Mouse (Mus musculus): ENCODE data around the gene Pak7. TPM values are rescaled to one million over a fixed set of nuclear protein-coding genes. Genes with fewer than 3 reads are reported as not detected.
"Not testable (repeated sequence)": the region's sequence is repeated elsewhere in the genome, so short reads cannot be mapped to it uniquely, and the experiment has no call there.

Pak7 gene
- polyA plus RNA-seq, 1 experiment: not detected

- Histone ChIP-seq H3K36me3 (ENCODE audit: control insufficient read depth, insufficient read depth) (no peaks in the 10 kb centered on the region), H3K27me3 (ENCODE audit: control insufficient read depth, insufficient read depth, insufficient read length) (no peaks in the 10 kb centered on the region), H3K79me2 (ENCODE audit: control insufficient read depth, insufficient read depth) (no peaks in the 10 kb centered on the region), H3ac (ENCODE audit: control insufficient read depth, insufficient read length, low read depth) (no peak overlapping the region), H3K4me3 (ENCODE audit: insufficient read depth, poor library complexity, severe bottlenecking) (no peak overlapping the region), H3K79me3 (ENCODE audit: low read depth) (no peaks in the 10 kb centered on the region)
- no peak for TF ChIP-seq CTCF (IDR thresholded peaks at IDR 0.05; ENCODE audit: control insufficient read depth, insufficient read depth, insufficient read length)
- no peak for TF ChIP-seq MYOD1 (IDR thresholded peaks at IDR 0.05; ENCODE audit: control insufficient read depth, insufficient read length, low read depth)
- no peak for TF ChIP-seq MYOG (IDR thresholded peaks at IDR 0.05; ENCODE audit: control insufficient read depth, extremely low read depth, insufficient read length)
- TF ChIP-seq MAX (IDR thresholded peaks at IDR 0.05): no peak
- no peak for TF ChIP-seq FOSL1 (IDR thresholded peaks at IDR 0.05; ENCODE audit: insufficient read depth, low read length, poor library complexity, severe bottlenecking)
- no peak for TF ChIP-seq CEBPB (IDR thresholded peaks at IDR 0.05; ENCODE audit: low read depth)
- no peak for TF ChIP-seq USF1 (IDR thresholded peaks at IDR 0.05; ENCODE audit: low read depth)
These were observed 12.4 kb downstream of the Pak7 start for GRCm38 (mm10) chr2:136375318-136375717.

DNA sequence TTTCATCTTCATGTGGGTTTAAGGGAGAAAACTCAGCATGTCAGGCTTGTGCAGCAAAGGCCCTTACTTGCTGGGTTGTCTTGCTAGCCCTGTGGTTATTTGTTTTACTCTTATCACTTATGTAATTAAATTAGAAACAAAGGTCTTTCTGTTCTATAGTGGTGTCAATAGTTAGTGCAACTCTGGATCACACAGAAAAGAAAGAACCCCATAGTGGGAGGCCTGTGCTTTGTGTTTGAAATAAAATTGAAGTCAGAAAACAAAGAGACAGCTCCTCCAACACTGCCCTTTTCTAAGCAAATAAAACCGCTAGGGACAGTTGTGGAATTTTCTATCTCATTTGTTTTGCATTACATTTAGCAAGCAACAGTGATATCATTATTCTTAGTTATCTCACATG, 15.4 kb downstream of the Pak7 start:
- Histone ChIP-seq H3K79me3 (ENCODE audit: low read depth) (no peaks in the 10 kb centered on the region), H3K79me2 (ENCODE audit: control insufficient read depth, insufficient read depth) (no peaks in the 10 kb centered on the region), H3ac (ENCODE audit: control insufficient read depth, insufficient read length, low read depth) (no peak overlapping the region), H3K27me3 (ENCODE audit: control insufficient read depth, insufficient read depth, insufficient read length) (no peaks in the 10 kb centered on the region), H3K4me3 (ENCODE audit: insufficient read depth, poor library complexity, severe bottlenecking) (no peak overlapping the region), H3K36me3 (ENCODE audit: control insufficient read depth, insufficient read depth) (no peaks in the 10 kb centered on the region)
- TF ChIP-seq MYOG (IDR thresholded peaks at IDR 0.05; ENCODE audit: control insufficient read depth, extremely low read depth, insufficient read length): no peak
- TF ChIP-seq FOSL1 (IDR thresholded peaks at IDR 0.05; ENCODE audit: insufficient read depth, low read length, poor library complexity, severe bottlenecking): no peak
- TF ChIP-seq USF1 (IDR thresholded peaks at IDR 0.05; ENCODE audit: low read depth): no peak
- no peak for TF ChIP-seq MYOD1 (IDR thresholded peaks at IDR 0.05; ENCODE audit: control insufficient read depth, insufficient read length, low read depth)
- TF ChIP-seq MAX (IDR thresholded peaks at IDR 0.05): no peak
- TF ChIP-seq CEBPB (IDR thresholded peaks at IDR 0.05; ENCODE audit: low read depth): no peak
- no peak for TF ChIP-seq CTCF (IDR thresholded peaks at IDR 0.05; ENCODE audit: control insufficient read depth, insufficient read depth, insufficient read length)

DNA sequence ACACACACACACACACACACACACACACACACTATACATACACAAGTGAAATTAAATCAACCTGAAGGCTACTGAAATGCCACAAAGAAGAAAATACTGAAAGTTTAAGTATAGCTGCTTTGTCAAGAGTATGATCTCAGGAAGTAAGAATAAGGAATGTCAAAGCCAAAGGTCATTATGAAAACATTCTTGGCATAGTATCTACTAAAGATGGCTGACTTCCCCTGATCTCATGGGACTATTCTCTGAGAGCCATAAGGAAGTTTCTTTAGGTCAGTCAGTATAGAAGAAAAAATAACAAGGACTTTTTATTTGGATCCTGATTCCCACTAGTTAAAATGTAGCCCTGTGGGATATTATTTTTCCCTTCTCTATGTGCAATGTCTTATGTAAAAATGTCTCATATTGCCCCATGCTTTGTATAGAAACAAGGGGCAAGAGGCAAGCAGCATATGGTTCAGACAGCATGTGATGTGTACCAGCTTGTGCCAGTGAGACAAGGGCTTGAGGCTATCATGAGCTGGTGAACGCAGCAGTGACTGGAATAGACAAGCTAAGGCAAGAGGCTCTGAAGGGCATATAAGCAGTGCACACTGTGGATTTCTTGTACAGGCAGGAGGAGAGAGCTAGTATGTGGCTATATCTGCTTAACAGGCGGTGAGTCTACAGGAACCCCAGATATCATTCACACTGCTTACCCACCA, 36.2 kb downstream of the Pak7 start:
- Histone ChIP-seq H3K79me3 (ENCODE audit: low read depth) (no peaks in the 10 kb centered on the region), H3K4me3 (ENCODE audit: insufficient read depth, poor library complexity, severe bottlenecking) (no peak overlapping the region), H3K27me3 (ENCODE audit: control insufficient read depth, insufficient read depth, insufficient read length) (no peaks in the 10 kb centered on the region), H3ac (ENCODE audit: control insufficient read depth, insufficient read length, low read depth) (no peak overlapping the region), H3K79me2 (ENCODE audit: control insufficient read depth, insufficient read depth) (no peaks in the 10 kb centered on the region), H3K36me3 (ENCODE audit: control insufficient read depth, insufficient read depth) (no peaks in the 10 kb centered on the region)
- TF ChIP-seq CTCF (IDR thresholded peaks at IDR 0.05; ENCODE audit: control insufficient read depth, insufficient read depth, insufficient read length): no peak
- TF ChIP-seq CEBPB (IDR thresholded peaks at IDR 0.05; ENCODE audit: low read depth): no peak
- TF ChIP-seq USF1 (IDR thresholded peaks at IDR 0.05; ENCODE audit: low read depth): no peak
- TF ChIP-seq MAX (IDR thresholded peaks at IDR 0.05): no peak
- no peak for TF ChIP-seq MYOD1 (IDR thresholded peaks at IDR 0.05; ENCODE audit: control insufficient read depth, insufficient read length, low read depth)
- TF ChIP-seq FOSL1 (IDR thresholded peaks at IDR 0.05; ENCODE audit: insufficient read depth, low read length, poor library complexity, severe bottlenecking): no peak
- no peak for TF ChIP-seq MYOG (IDR thresholded peaks at IDR 0.05; ENCODE audit: control insufficient read depth, extremely low read depth, insufficient read length)

- no peak overlapping the region for H3ac ChIP-seq (ENCODE audit: control insufficient read depth, insufficient read length, low read depth)
- no peaks in the 10 kb centered on the region for H3K79me2 ChIP-seq (ENCODE audit: control insufficient read depth, insufficient read depth)
- no peaks in the 10 kb centered on the region for H3K27me3 ChIP-seq (ENCODE audit: control insufficient read depth, insufficient read depth, insufficient read length)
- TF ChIP-seq MYOD1 (IDR thresholded peaks at IDR 0.05; ENCODE audit: control insufficient read depth, insufficient read length, low read depth) (no peak), USF1 (IDR thresholded peaks at IDR 0.05; ENCODE audit: low read depth) (no peak), MAX (IDR thresholded peaks at IDR 0.05) (no peak), CEBPB (IDR thresholded peaks at IDR 0.05; ENCODE audit: low read depth) (no peak), CTCF (IDR thresholded peaks at IDR 0.05; ENCODE audit: control insufficient read depth, insufficient read depth, insufficient read length) (no peak), FOSL1 (IDR thresholded peaks at IDR 0.05; ENCODE audit: insufficient read depth, low read length, poor library complexity, severe bottlenecking) (no peak), MYOG (IDR thresholded peaks at IDR 0.05; ENCODE audit: control insufficient read depth, extremely low read depth, insufficient read length) (no peak)
- no peaks in the 10 kb centered on the region for H3K79me3 ChIP-seq (ENCODE audit: low read depth)
- no peaks in the 10 kb centered on the region for H3K36me3 ChIP-seq (ENCODE audit: control insufficient read depth, insufficient read depth)
- H3K4me3 ChIP-seq (ENCODE audit: insufficient read depth, poor library complexity, severe bottlenecking): no peak overlapping the region
These were observed 37.3 kb downstream of the Pak7 start for GRCm38 (mm10) chr2:136350459-136350858.

GRCm38 (mm10) chr2:136349671-136350275, 38.0 kb downstream of the Pak7 start:
- no peaks in the 10 kb centered on the region for H3K79me3 ChIP-seq (ENCODE audit: low read depth)
- no peaks in the 10 kb centered on the region for H3K79me2 ChIP-seq (ENCODE audit: control insufficient read depth, insufficient read depth)
- TF ChIP-seq CEBPB (IDR thresholded peaks at IDR 0.05; ENCODE audit: low read depth) (no peak), CTCF (IDR thresholded peaks at IDR 0.05; ENCODE audit: control insufficient read depth, insufficient read depth, insufficient read length) (no peak), MYOG (IDR thresholded peaks at IDR 0.05; ENCODE audit: control insufficient read depth, extremely low read depth, insufficient read length) (no peak), MYOD1 (IDR thresholded peaks at IDR 0.05; ENCODE audit: control insufficient read depth, insufficient read length, low read depth) (no peak), USF1 (IDR thresholded peaks at IDR 0.05; ENCODE audit: low read depth) (no peak), FOSL1 (IDR thresholded peaks at IDR 0.05; ENCODE audit: insufficient read depth, low read length, poor library complexity, severe bottlenecking) (no peak), MAX (IDR thresholded peaks at IDR 0.05) (no peak)
- no peak overlapping the region for H3K4me3 ChIP-seq (ENCODE audit: insufficient read depth, poor library complexity, severe bottlenecking)
- no peak overlapping the region for H3ac ChIP-seq (ENCODE audit: control insufficient read depth, insufficient read length, low read depth)
- H3K27me3 ChIP-seq (ENCODE audit: control insufficient read depth, insufficient read depth, insufficient read length): no peaks in the 10 kb centered on the region
- no peaks in the 10 kb centered on the region for H3K36me3 ChIP-seq (ENCODE audit: control insufficient read depth, insufficient read depth)

DNA sequence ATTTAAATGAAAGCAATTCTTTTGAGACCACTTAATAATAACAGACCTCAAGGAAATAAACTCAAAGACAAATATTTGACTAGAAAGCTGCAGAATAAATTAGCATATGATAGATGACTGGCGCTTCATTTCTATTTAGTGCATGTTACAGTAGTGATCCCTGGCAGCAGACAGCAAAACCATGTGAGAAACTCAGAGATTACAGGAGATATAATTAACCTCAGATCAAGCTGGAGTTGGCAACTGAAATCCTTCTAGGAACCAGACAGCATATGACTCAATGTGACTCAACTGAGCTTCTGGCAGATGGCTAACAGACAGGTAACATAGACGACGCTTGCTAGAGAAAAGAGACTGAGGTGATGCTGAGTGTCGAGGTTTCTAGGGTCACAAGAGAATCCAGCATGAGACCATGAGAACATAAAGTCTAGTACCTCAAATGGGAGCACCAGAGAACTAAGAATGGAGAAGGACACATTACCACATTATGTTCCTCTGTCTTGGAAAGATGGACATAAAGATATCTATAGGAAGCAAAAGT, 43.5 kb downstream of the Pak7 start:
- not testable (repeated sequence) for H3K79me2 ChIP-seq (ENCODE audit: control insufficient read depth, insufficient read depth); H3K4me3 ChIP-seq (ENCODE audit: insufficient read depth, poor library complexity, severe bottlenecking); H3ac ChIP-seq (ENCODE audit: control insufficient read depth, insufficient read length, low read depth); H3K79me3 ChIP-seq (ENCODE audit: low read depth); H3K27me3 ChIP-seq (ENCODE audit: control insufficient read depth, insufficient read depth, insufficient read length); H3K36me3 ChIP-seq (ENCODE audit: control insufficient read depth, insufficient read depth)
